Mouse (Mus musculus) liver, embryonic 12.5 days (tissue): Measurements from ENCODE around the gene Ano9. TPM values are rescaled to one million over a fixed set of nuclear protein-coding genes. Genes with fewer than 3 reads are reported as not detected.
A peak's percentile ranks its signal among the peaks of the same experiment; 100 is the strongest.

Experiments used
- ATAC-seq: fragments of 200-750 bp; cut with Nextera tagmentation; 2 replicates; pipeline ENCODE4 v1.8.0; 2017; ENCODE audit warnings: moderate number of reproducible peaks, mild to moderate bottlenecking, moderate library complexity
- H3K27ac ChIP-seq: fragments of 300-500 bp; sonication (generic); 2 replicates; pipeline ENCODE4 v1.5.1; 2016; ENCODE audit warnings: mild to moderate bottlenecking
- H3K27me3 ChIP-seq: fragments of 300-500 bp; sonication (generic); replicated peaks from 2 replicates; pipeline ENCODE4 v1.6.1; 2016; ENCODE audit warnings: mild to moderate bottlenecking, moderate library complexity
- H3K36me3 ChIP-seq: fragments of 300-500 bp; sonication (generic); 2 replicates; pipeline ENCODE4 v1.6.1; 2016; ENCODE audit warnings: mild to moderate bottlenecking, moderate library complexity
- H3K4me1 ChIP-seq: fragments of 300-500 bp; sonication (generic); 2 replicates; pipeline ENCODE4 v1.6.1; 2016
- H3K4me2 ChIP-seq: fragments of 300-500 bp; sonication (generic); 2 replicates; pipeline ENCODE4 v1.6.1; 2016; ENCODE audit warnings: mild to moderate bottlenecking, moderate library complexity
- H3K4me3 ChIP-seq: fragments of 300-500 bp; sonication (generic); 2 replicates; pipeline ENCODE4 v1.5.1; 2016; ENCODE audit warnings: mild to moderate bottlenecking, moderate library complexity
- H3K9ac ChIP-seq: fragments of 300-500 bp; sonication (generic); 2 replicates; pipeline ENCODE4 v1.6.1; 2016; ENCODE audit warnings: mild to moderate bottlenecking, moderate library complexity
- H3K9me3 ChIP-seq: fragments of 300-500 bp; sonication (generic); replicated peaks from 2 replicates; pipeline ENCODE4 v1.6.1; 2016; ENCODE audit warnings: mild to moderate bottlenecking, moderate library complexity
- WGBS: fragments of 180-500 bp; shearing (Covaris S2); methylation state at CpG from one replicate; pipeline ENCODE4 v1.1.7; 2016; ENCODE audit not compliant: insufficient replicate concordance; 5-methylcytosine and 5-hydroxymethylcytosine counted together
- polyA plus RNA-seq: library from polyadenylated mRNA; unstranded; fragments of >200 nt; fragmentation: Nextera tagmentation; extraction: Ambion mirVana; gene quantifications from 2 replicates; pipeline ENCODE4 v1.2.1, GENCODE M21; 2016

Gene Ano9
- polyA plus RNA-seq, 1 experiment from 2014 or later, result 0.15 TPM

DNA sequence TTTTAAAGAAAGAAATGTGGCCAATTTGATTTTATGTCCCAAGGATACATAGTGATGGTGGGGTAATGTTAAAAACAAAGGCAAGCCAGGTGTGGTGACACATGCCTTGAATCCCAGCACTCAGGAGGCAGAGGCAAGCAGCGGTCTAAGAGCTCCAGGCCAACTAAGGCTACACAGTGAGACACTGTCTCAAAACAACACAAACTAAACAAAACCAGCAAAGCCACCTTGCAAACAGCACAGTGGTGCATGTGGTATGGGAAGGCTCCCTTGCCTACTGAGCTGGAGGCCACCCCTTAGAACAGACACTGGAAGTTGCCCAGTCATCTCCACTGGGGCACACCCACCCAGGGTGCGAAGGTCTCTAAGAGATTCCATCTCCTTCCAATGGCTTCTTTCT lies 57.7 kb downstream of the Ano9 start:
- 53% methylated on average over 2 of the region's 2 CpGs for WGBS
- Histone ChIP-seq H3K4me2 (0 out of 2 replicates have a peak overlapping the region, but pooled peaks have one; percentile 78), H3K9ac (no peak overlapping the region), H3K9me3 (0 out of 2 replicates have a peak, but pooled peaks cover 3% of the 10 kb centered on the region), H3K36me3 (no peaks in the 10 kb centered on the region), H3K27me3 (peaks cover 84% of the 10 kb centered on the region), H3K4me1 (peaks cover 45% of the 10 kb centered on the region), H3K27ac (no peak overlapping the region), H3K4me3 (peak overlapping the region; percentile 54; the same call in 1 of the 2 replicates)
- ATAC-seq, result peak; percentile 64

DNA sequence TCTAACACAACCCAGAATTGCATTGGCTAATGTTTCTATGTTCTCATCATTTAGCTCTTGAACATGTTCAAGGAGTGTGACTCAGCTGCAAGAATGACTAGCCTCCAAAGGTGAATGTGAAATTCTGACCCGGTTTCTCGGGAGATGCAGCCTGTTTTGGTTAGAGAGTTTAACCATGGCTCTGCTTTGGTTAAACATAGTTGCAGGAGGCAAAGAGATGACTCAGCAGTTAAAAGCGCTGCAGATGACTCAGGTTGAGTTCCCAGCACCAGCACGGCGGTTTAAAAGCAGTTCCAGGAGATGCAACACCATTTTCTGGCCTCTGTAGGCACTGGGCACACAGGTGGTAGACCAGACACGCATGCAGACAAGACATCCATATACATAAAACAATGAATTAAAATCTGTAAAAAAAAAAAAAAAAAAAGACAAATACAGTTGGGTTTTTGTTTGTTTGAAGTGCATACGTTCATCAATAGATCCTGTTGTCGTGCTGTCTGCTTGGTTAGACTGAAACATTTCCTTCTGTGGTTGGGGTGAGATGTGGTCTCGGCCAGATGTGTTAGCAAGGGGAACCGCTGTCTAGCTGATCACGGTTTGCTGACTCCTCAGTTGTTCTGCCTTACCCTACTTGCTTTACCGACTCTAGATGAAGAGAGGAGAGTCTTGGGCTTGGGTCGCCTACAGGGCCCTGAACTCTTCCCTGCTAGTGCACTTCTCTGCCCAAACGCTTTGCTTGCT lies 58.8 kb downstream of the Ano9 start:
- Histone ChIP-seq H3K9me3 (0 out of 2 replicates have a peak, but pooled peaks cover 3% of the 10 kb centered on the region), H3K27me3 (peaks cover 82% of the 10 kb centered on the region), H3K4me1 (peaks cover 36% of the 10 kb centered on the region), H3K36me3 (no peaks in the 10 kb centered on the region), H3K4me3 (no peak overlapping the region), H3K27ac (no peak overlapping the region), H3K9ac (no peak overlapping the region), H3K4me2 (no peak overlapping the region)
- ATAC-seq, result no peak
- 59% methylated on average over 14 of the region's 14 CpGs for WGBS

DNA sequence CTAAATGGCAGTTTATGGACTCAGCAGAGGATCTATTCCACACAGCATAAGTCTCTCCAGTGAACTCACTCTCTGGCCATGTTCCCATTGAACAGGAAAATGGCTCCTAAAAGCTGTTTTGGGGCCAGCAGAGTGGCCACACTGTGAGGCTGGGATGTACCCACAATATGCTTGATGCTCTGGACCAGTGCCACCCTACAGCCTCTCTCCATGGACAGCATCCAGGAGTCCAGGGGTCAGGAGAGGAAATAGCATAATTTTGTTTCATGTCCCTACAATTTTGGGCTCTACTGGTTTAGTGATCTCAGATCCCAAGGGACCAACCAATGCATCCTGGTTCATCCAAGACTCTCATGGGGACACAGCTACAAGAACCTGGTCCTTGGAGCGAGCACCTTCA lies 60.1 kb downstream of the Ano9 start:
- Histone ChIP-seq H3K4me3 (no peak overlapping the region), H3K9me3 (0 out of 2 replicates have a peak, but pooled peaks cover 3% of the 10 kb centered on the region), H3K4me1 (peaks cover 24% of the 10 kb centered on the region), H3K27ac (no peak overlapping the region), H3K4me2 (no peak overlapping the region), H3K27me3 (peaks cover 74% of the 10 kb centered on the region), H3K36me3 (no peaks in the 10 kb centered on the region), H3K9ac (no peak overlapping the region)
- WGBS, result 63% methylated on average over 1 of the region's 1 CpGs
- ATAC-seq, result no peak

DNA sequence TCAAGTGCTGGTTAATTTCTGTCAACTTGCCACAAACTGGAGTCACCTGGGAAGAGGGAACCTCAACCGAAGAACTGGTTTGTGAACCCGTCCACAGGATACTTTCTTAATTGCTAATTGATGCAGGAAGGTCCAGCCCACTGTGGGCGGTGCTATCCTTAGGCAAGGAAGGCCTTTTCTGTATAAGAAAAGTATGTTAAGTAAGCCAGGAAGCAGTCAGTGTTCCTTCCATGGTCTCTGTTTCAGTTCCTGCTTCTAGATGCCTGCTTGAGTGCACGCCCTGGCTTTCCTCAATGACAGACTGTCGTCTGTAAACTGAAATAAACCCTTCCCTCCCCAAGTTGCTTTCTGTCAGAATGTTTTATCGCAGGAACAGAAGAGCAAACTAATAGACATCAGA lies 60.6 kb downstream of the Ano9 start:
- WGBS, result 66% methylated on average over 6 of the region's 6 CpGs
- Histone ChIP-seq H3K27ac (no peak overlapping the region), H3K4me3 (no peak overlapping the region), H3K27me3 (peaks cover 68% of the 10 kb centered on the region), H3K36me3 (no peaks in the 10 kb centered on the region), H3K9ac (no peak overlapping the region), H3K4me1 (peaks cover 19% of the 10 kb centered on the region), H3K4me2 (no peak overlapping the region), H3K9me3 (0 out of 2 replicates have a peak, but pooled peaks cover 3% of the 10 kb centered on the region)
- ATAC-seq, result no peak

DNA sequence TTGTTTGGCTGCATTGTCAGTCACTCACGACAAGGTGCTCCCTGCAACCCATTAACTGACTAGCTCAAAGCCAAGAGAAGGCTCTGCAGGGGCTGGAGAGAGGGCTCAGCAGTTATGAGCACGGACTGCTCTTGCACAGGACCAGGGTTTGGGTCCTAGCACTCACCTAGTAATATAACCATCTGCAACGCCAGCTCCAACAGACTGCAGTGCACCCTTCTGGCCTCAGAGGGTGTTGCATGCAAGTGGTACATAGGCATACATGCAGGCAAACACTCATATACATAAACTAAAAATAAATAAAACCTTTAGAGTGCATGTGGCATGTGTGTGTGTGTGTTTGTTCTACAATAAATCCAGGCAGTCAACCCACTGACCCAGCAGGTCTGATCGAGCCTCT lies 61.8 kb downstream of the Ano9 start:
- ATAC-seq, result no peak
- no peak overlapping the region for H3K9ac ChIP-seq
- WGBS, result 52% methylated on average over 4 of the region's 4 CpGs
- no peaks in the 10 kb centered on the region for H3K36me3 ChIP-seq
- H3K27ac ChIP-seq, result no peak overlapping the region
- 0 out of 2 replicates have a peak, but pooled peaks cover 3% of the 10 kb centered on the region for H3K9me3 ChIP-seq
- peaks cover 10% of the 10 kb centered on the region for H3K4me1 ChIP-seq
- peaks cover 56% of the 10 kb centered on the region for H3K27me3 ChIP-seq
- H3K4me3 ChIP-seq, result no peak overlapping the region
- no peak overlapping the region for H3K4me2 ChIP-seq

DNA sequence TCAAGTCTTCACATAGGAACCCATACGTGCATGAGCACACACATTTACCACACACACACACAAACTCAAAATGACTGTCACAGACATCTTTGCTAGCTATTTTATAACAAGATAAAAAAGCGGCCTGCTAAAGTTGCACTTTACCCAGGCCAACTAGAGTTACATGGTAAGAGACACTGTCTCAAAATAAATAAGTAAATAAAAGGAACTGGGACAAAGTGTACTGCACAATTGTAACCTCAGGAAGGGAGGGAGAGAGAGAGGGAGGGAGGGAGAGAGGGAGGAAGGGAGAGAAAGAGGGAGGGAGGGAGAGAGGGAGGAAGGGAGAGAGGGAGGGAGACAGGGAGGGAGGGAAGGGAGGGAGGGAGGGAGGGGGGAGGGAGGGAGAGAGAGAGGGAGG lies 65.2 kb downstream of the Ano9 start:
- Histone ChIP-seq H3K27ac (no peak overlapping the region), H3K4me2 (no peak overlapping the region), H3K9ac (no peak overlapping the region), H3K4me3 (no peak overlapping the region), H3K27me3 (peaks cover 23% of the 10 kb centered on the region), H3K36me3 (no peaks in the 10 kb centered on the region), H3K9me3 (0 out of 2 replicates have a peak, but pooled peaks cover 3% of the 10 kb centered on the region), H3K4me1 (peaks cover 14% of the 10 kb centered on the region)
- WGBS, result 68% methylated on average over 2 of the region's 2 CpGs
- no peak for ATAC-seq

DNA sequence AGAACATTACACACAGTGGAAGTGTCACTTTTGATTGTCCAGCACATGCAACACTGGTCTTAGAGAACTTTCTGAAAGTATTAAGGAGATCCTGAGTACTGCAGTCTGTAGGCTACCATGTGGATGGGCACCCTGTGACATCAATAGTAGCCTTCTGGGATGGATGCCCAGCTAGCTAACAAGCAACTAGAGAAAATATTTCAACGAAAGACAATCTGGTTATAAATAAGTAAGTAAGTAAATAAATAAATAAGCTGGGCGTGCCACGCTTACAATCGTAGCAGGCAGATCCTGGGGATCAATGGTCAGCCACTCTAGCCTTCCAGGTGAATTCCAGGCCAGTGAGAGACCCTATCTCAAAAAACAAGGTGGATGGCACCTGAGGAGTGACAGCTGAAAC lies 65.6 kb downstream of the Ano9 start:
- no peak overlapping the region for H3K27ac ChIP-seq
- H3K9me3 ChIP-seq, result 0 out of 2 replicates have a peak, but pooled peaks cover 3% of the 10 kb centered on the region
- H3K4me3 ChIP-seq, result no peak overlapping the region
- no peak for ATAC-seq
- H3K36me3 ChIP-seq, result no peaks in the 10 kb centered on the region
- WGBS, result 72% methylated on average over 4 of the region's 4 CpGs
- H3K27me3 ChIP-seq, result peaks cover 20% of the 10 kb centered on the region
- peaks cover 18% of the 10 kb centered on the region for H3K4me1 ChIP-seq
- no peak overlapping the region for H3K4me2 ChIP-seq
- no peak overlapping the region for H3K9ac ChIP-seq

Other genes with a start within 250 kb of the Ano9 start
- 204 and 213 TPM in 2 replicates for gene Psmd13, start 235.8 kb downstream of the Ano9 start, polyA plus RNA-seq
- gene Sirt3, start 235.5 kb downstream of the Ano9 start, polyA plus RNA-seq, result 16.0 and 18.1 TPM in 2 replicates
- not detected in 2 replicates for gene Cox8b, start 217.4 kb downstream of the Ano9 start, polyA plus RNA-seq
- gene Nlrp6, start 196.9 kb downstream of the Ano9 start, polyA plus RNA-seq, result 1.1 and 1.4 TPM in 2 replicates
- gene Pgghg, start 176.4 kb downstream of the Ano9 start, polyA plus RNA-seq, result 7.8 and 7.9 TPM in 2 replicates
- 0.94 and 0.99 TPM in 2 replicates for gene Ifitm5, start 167.5 kb downstream of the Ano9 start, polyA plus RNA-seq
- not detected in 2 replicates for gene Gm45717, start 161.9 kb downstream of the Ano9 start, polyA plus RNA-seq
- 355 TPM in 2 replicates for gene Ifitm2, start 161.8 kb downstream of the Ano9 start, polyA plus RNA-seq
- 19.5 and 23.4 TPM in 2 replicates for gene Ifitm1, start 150.6 kb downstream of the Ano9 start, polyA plus RNA-seq
- gene Ifitm3, start 107.0 kb downstream of the Ano9 start, polyA plus RNA-seq, result 35.7 TPM in 2 replicates
- gene Ifitm6, start 99.9 kb downstream of the Ano9 start, polyA plus RNA-seq, result 1.4 and 2.7 TPM in 2 replicates
- gene Gm17387, start 88.7 kb downstream of the Ano9 start, polyA plus RNA-seq, result not detected in 2 replicates
- 1.9 and 2.3 TPM in 2 replicates for gene B4galnt4, start 56.7 kb downstream of the Ano9 start, polyA plus RNA-seq
- 0.71 and 1.1 TPM in 2 replicates for gene Pkp3, start 39.6 kb downstream of the Ano9 start, polyA plus RNA-seq
- 16.0 and 16.5 TPM in 2 replicates for gene Sigirr, start 17.2 kb downstream of the Ano9 start, polyA plus RNA-seq
- 159 and 164 TPM in 2 replicates for gene Ptdss2, start 4.6 kb upstream of the Ano9 start, polyA plus RNA-seq
- gene Rnh1, start 55.1 kb upstream of the Ano9 start, polyA plus RNA-seq, result 55.0 and 65.0 TPM in 2 replicates
- gene Hras, start 76.2 kb upstream of the Ano9 start, polyA plus RNA-seq, result 124 and 125 TPM in 2 replicates
- gene Lrrc56, start 76.4 kb upstream of the Ano9 start, polyA plus RNA-seq, result 16.4 and 17.9 TPM in 2 replicates
- gene Lmntd2, start 96.3 kb upstream of the Ano9 start, polyA plus RNA-seq, result 0.99 and 1.1 TPM in 2 replicates
- 27.3 and 28.3 TPM in 2 replicates for gene Rassf7, start 98.1 kb upstream of the Ano9 start, polyA plus RNA-seq
- gene Phrf1, start 111.0 kb upstream of the Ano9 start, polyA plus RNA-seq, result 52.9 and 53.1 TPM in 2 replicates
- 4.9 and 5.2 TPM in 2 replicates for gene Irf7, start 148.7 kb upstream of the Ano9 start, polyA plus RNA-seq
- gene Cdhr5, start 159.0 kb upstream of the Ano9 start, polyA plus RNA-seq, result 0.14 and 0.20 TPM in 2 replicates
- 0.32 and 0.60 TPM in 2 replicates for gene Sct, start 161.3 kb upstream of the Ano9 start, polyA plus RNA-seq
- gene Drd4, start 174.2 kb upstream of the Ano9 start, polyA plus RNA-seq, result 0.04 and 0.07 TPM in 2 replicates
- 24.7 and 25.6 TPM in 2 replicates for gene Deaf1, start 209.9 kb upstream of the Ano9 start, polyA plus RNA-seq
- 24.3 and 24.8 TPM in 2 replicates for gene Tmem80, start 209.9 kb upstream of the Ano9 start, polyA plus RNA-seq
- gene Eps8l2, start 221.1 kb upstream of the Ano9 start, polyA plus RNA-seq, result 4.9 and 5.6 TPM in 2 replicates